Mouse (Mus musculus) liver, embryonic 14.5 days (tissue): ENCODE measurements around the gene Tmem135. TPM values are rescaled to one million over a fixed set of nuclear protein-coding genes. Genes with fewer than 3 reads are reported as not detected.

Experiments used
- ATAC-seq: fragments of 200-750 bp; cut with Nextera tagmentation; 2 replicates; pipeline ENCODE4 v1.8.0; 2017; ENCODE audit warnings: moderate number of reproducible peaks, mild to moderate bottlenecking, moderate library complexity; ENCODE audit not compliant: insufficient read depth
- DNase-seq, 3 experiments: peaks; one replicate each; pipeline ENCODE4 v3.0.0-alpha.2; 2012 to 2013; ENCODE audit warnings: low read depth in 3 of 3, low spot score in 3 of 3
- H3K27ac ChIP-seq: fragments of 300-500 bp; sonication (generic); 2 replicates; pipeline ENCODE4 v1.5.1; 2014; ENCODE audit warnings: moderate library complexity, mild to moderate bottlenecking, control low read depth, inconsistent platforms
- H3K27me3 ChIP-seq: fragments of 300-500 bp; sonication (generic); 2 replicates; pipeline ENCODE4 v1.6.1; 2014; ENCODE audit warnings: mild to moderate bottlenecking, low read length, moderate library complexity; ENCODE audit not compliant: control insufficient read depth, insufficient read depth
- H3K36me3 ChIP-seq: fragments of 300-500 bp; sonication (generic); replicated peaks from 2 replicates; pipeline ENCODE4 v1.6.1; 2014; ENCODE audit warnings: low read depth; ENCODE audit not compliant: control insufficient read depth, insufficient read depth
- H3K4me1 ChIP-seq, 2 experiments: fragments of 200-500 bp in 1 of 2; fragments of 300-500 bp in 1 of 2; sonication (generic) in 1 of 2; replicated peaks; 2 replicates each; pipeline ENCODE4 v1.6.1; 2012 to 2014; ENCODE audit warnings: antibody characterized with exemption in 1 of 2, inconsistent platforms in 1 of 2, low read length in 1 of 2; ENCODE audit not compliant: control insufficient read depth in 2 of 2, insufficient read depth in 2 of 2
- H3K4me2 ChIP-seq: fragments of 300-500 bp; sonication (generic); 2 replicates; pipeline ENCODE4 v1.6.1; 2014; ENCODE audit warnings: low read depth, mild to moderate bottlenecking, control low read depth, moderate library complexity
- H3K4me3 ChIP-seq, 2 experiments: fragments of 200-500 bp in 1 of 2; fragments of 300-500 bp in 1 of 2; sonication (generic) in 1 of 2; 2 replicates each; pipeline ENCODE4 v1.5.1; 2012 to 2014; ENCODE audit warnings: low read depth in 2 of 2, low read length in 2 of 2, mild to moderate bottlenecking in 2 of 2, control low read depth in 1 of 2, inconsistent platforms in 1 of 2, moderate library complexity in 1 of 2; ENCODE audit not compliant: insufficient read depth in 1 of 2
- H3K9ac ChIP-seq: fragments of 300-500 bp; sonication (generic); replicated peaks from 2 replicates; pipeline ENCODE4 v1.6.1; 2014; ENCODE audit warnings: mild to moderate bottlenecking, control low read depth, moderate library complexity
- H3K9me3 ChIP-seq: fragments of 300-500 bp; sonication (generic); 2 replicates; pipeline ENCODE4 v1.6.1; 2016; ENCODE audit warnings: low read length, mixed read lengths; ENCODE audit not compliant: control insufficient read depth
- CTCF ChIP-seq: IDR thresholded peaks from 2 replicates; pipeline ENCODE4 v1.5.1; 2016; ENCODE audit warnings: antibody characterized with exemption, low read depth, control low read depth
- EP300 ChIP-seq: IDR thresholded peaks from 2 replicates; pipeline ENCODE4 v1.6.1; 2016; ENCODE audit warnings: antibody characterized with exemption, low read depth
- WGBS: fragments of 180-500 bp; shearing (Covaris S2); extraction: QIAGEN DNeasy Blood & Tissue Kit; methylation state at CpG from one replicate; pipeline ENCODE4 v1.1.7; 2014; ENCODE audit not compliant: insufficient replicate concordance; 5-methylcytosine and 5-hydroxymethylcytosine counted together
- polyA plus RNA-seq, 2 experiments: library from polyadenylated mRNA; depleted of rRNA in 1 of 2; stranded (reverse) in 1 of 2; unstranded in 1 of 2; fragments of >200 nt; fragmentation: Nextera tagmentation in 1 of 2; extraction: Ambion mirVana in 1 of 2; gene quantifications; 2 replicates each; pipeline versions ENCODE4 v1.2.1 to v1.2.3; 2012 to 2014

Tmem135 gene
- polyA plus RNA-seq, 2 experiments, result 5.4 to 12.7 TPM

- Histone ChIP-seq H3K4me1 (peaks cover 0 to 8% of the 10 kb centered on the region in 2 experiments; a peak in 2 of 4 replicates), H3K36me3 (no peaks in the 10 kb centered on the region), H3K9ac (no peak overlapping the region), H3K4me2 (no peak overlapping the region), H3K9me3 (no peaks in the 10 kb centered on the region), H3K27me3 (peaks cover 4% of the 10 kb centered on the region), H3K4me3 (no peak overlapping the region), H3K27ac (no peak overlapping the region)
- DNase-seq, result no peak
- no peak for TF ChIP-seq EP300
- 48% methylated on average over 4 of the region's 4 CpGs for WGBS
- no peak for ATAC-seq
These were observed 6.3 kb upstream of the Tmem135 start for GRCm38 (mm10) chr7:89410294-89410693.

- H3K4me3 ChIP-seq, result no peak overlapping the region
- peaks cover 33% of the 10 kb centered on the region for H3K27me3 ChIP-seq
- 75% methylated on average over 24 of the region's 24 CpGs for WGBS
- DNase-seq (no peak), ATAC-seq (no peak)
- peaks cover 0 to 8% of the 10 kb centered on the region in 2 experiments; a peak in 2 of 4 replicates for H3K4me1 ChIP-seq
- H3K9ac ChIP-seq, result no peak overlapping the region
- H3K36me3 ChIP-seq, result no peaks in the 10 kb centered on the region
- H3K27ac ChIP-seq, result no peak overlapping the region
- H3K4me2 ChIP-seq, result no peak overlapping the region
- TF ChIP-seq EP300 (no peak), CTCF (no peak)
- H3K9me3 ChIP-seq, result no peaks in the 10 kb centered on the region
These were observed 3.3 kb upstream of the Tmem135 start for GRCm38 (mm10) chr7:89407006-89407940.

- TF ChIP-seq EP300 (no peak), CTCF (no peak)
These were observed 2.0 kb upstream of the Tmem135 start for GRCm38 (mm10) chr7:89406011-89406410.

GRCm38 (mm10) chr7:89404734-89405440 is 865 bp upstream of the Tmem135 start:
- Histone ChIP-seq H3K9ac (peak overlapping the region; percentile 46), H3K4me3 (peak overlapping the region; percentile 44 to 61), H3K27me3 (peaks cover 33% of the 10 kb centered on the region), H3K4me1 (peaks cover 0 to 3% of the 10 kb centered on the region in 2 experiments; a peak in 1 of 4 replicates), H3K36me3 (no peaks in the 10 kb centered on the region), H3K9me3 (no peaks in the 10 kb centered on the region), H3K4me2 (peak overlapping the region; percentile 84), H3K27ac (no peak overlapping the region)
- TF ChIP-seq CTCF, result no peak
- no peak for TF ChIP-seq EP300
- DNase-seq (no peak), ATAC-seq (no peak)
- under 1% methylated on average over 35 of the region's 35 CpGs for WGBS

More at GRCm38 (mm10) chr7:89406011-89406410, 2.0 kb upstream of the Tmem135 start:
- Histone ChIP-seq H3K4me1 (peaks cover 0 to 3% of the 10 kb centered on the region in 2 experiments; a peak in 1 of 4 replicates), H3K27me3 (peaks cover 33% of the 10 kb centered on the region), H3K4me2 (peak overlapping the region; percentile 34), H3K9me3 (no peaks in the 10 kb centered on the region), H3K4me3 (peak overlapping the region in 1 of 2 experiments; percentile 9; a peak in 1 of 4 replicates), H3K36me3 (no peaks in the 10 kb centered on the region), H3K9ac (no peak overlapping the region), H3K27ac (no peak overlapping the region)
- ATAC-seq (no peak), DNase-seq (no peak)
- WGBS, result 47% methylated on average over 1 of the region's 1 CpGs
